Mouse (Mus musculus) heart, postnatal 25 days (tissue): ENCODE measurements around the gene Omt2b. TPM values are rescaled to one million over a fixed set of nuclear protein-coding genes. Genes with fewer than 3 reads are reported as not detected.

Source experiments
- DNase-seq: peaks from one replicate; pipeline ENCODE4 v3.0.0; 2022; ENCODE audit warnings: low spot score
- intact Hi-C: fragments of 180-260 bp; cut with DNase I; formaldehyde crosslinking; loops from one replicate; pipeline ENCODE4 v1.15.1; 2025
- total RNA-seq, 2 experiments: library from RNA; stranded (reverse); gene quantifications; 2 replicates each; pipeline ENCODE4 v1.2.3; 2021

Gene Omt2b
- total RNA-seq, 2 experiments from 2014 or later = not detected

DNA sequence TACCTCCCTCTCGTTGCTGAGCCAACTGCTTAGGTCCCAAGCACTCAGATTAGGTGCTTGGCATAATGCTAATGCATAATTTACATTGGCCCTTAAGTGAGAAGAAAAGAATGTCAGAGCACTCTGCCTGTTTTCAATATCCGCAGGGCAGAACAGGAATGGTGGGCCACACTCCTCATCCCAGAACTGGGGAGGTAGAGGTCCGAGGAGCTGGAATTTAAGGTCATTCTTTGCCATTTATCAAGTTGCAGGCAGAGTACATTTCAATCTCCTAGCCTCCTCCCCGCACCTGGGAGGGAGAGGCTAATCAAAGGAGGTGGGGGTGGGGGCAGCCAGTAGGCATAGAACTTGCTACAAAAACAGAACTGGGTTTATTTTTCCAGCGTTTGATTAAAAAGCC lies 47.0 kb downstream of the Omt2b start:
- no peak for DNase-seq
- intact Hi-C loops = no loop called here

DNA sequence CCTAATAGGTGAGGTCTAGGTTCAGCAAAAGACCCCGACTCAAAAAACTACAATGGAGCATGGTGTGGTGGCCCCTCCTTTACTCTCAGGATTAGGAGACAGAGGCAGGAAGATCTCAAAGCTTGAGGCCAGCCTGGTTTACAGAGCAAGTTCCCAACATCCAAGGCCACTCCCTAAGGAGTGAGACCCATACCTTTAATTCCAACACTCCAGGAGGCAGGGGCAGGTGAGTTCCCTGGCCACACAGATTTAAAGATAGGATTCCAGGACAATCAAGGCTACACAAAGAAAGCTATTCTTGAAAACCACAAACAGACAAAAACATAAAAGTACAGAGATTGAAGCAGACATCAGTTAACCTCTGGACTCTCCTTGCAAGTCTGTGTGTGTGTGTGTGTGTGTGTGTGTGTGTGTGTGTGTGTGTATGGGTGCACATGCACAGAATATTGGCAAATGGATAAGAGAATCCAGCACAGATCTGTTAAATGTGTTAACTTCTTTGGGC lies 47.5 kb downstream of the Omt2b start:
- DNase-seq = no peak
- intact Hi-C loops = no loop called here

DNA sequence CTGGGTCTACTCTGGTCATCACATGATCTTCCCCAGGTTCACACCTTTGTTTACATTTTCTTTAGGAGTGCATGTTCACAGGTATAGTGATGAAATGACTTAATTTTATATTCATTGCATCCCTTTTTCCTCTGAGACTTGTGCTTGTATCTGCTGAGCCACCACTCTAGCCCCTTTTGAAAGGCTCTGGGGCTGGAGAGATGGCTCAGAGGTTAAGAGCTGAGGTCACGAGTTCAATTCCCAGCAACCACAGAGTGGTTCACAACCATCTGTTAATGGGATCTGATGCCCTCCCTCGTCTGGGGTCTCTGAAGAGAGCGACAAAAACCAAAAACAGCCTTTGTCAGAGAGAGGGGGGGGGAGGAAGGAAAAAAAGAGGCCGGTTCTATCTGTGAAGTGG lies 48.1 kb downstream of the Omt2b start:
- intact Hi-C loops = no loop called here
- no peak for DNase-seq

DNA sequence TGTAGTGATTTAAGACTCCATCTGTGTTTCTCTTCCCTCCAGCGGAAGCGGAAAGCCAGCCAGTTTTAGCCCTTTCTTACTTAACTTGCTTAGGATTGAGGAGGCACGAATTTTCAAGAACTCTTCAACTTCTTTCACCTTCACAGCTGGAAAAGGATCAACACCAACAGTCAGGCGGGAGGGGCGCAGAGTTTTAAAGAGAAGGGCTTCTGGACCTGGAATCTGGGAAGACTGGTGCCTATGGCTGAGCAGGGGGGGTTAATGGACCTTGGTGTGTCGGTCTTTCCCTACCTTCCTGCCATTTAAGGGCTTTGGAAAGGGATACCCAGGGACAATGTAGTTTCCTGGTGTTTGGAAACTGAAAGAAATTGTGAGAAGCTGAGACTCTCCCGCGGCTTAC lies 50.2 kb downstream of the Omt2b start:
- intact Hi-C loops = no loop called here
- DNase-seq = no peak

DNA sequence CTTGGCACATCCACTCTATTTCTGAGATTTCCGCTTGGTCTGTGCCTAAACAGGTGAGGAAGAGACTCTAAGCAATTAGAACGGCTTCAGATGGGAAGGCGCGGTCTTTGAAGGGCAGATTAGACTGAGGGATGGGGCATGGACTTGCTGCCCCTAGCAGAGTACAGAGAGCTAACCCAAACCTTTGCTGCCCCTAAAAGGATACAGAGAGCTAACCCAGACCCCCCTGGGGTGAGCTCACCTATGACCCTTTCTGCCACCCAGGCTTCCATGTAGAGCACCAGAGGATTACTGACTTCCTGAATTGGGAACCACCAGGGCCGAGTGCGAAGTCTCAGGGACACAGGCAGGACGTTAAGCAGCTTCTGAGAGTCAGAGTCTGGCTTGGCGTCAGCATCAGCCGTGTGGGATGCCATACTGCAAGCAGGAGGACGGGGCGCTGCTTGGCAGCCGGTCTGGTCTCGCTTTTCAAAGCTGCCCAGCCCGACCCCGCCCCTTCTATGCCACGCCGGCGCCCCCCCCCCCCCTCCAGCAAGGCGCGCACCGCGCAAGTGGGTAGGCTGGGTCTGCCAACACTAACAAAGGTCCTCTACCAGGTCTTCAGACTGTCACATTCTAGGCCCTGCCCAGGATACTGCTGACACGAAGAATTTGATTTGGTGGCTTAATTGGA lies 50.9 kb downstream of the Omt2b start, which contains the start of gene Ooep:
Gene Ooep (minus strand): TSS at position 613 of the 673 bp plus-strand sequence.
- no peak for DNase-seq

More for the DNA sequence above, 50.9 kb downstream of the Omt2b start, which contains the start of gene Ooep:
- intact Hi-C loops = no loop called here

Other genes starting within 250 kb of the Omt2b start
- 10 to 100 TPM; 49.2 to 51.3 TPM for gene Fbxo9, start 218.5 kb upstream of the Omt2b start, total RNA-seq
- 10 to 100 TPM; 14.9 to 15.3 TPM for gene Ick, start 218.4 kb upstream of the Omt2b start, total RNA-seq
- gene Gsta4, start 144.8 kb upstream of the Omt2b start, total RNA-seq = 10 to 100 TPM; 81.4 to 87.9 TPM
- under 1 TPM in 1 of 2 experiments, not detected in 1; 0.39 TPM for gene Gsta1, start 96.9 kb upstream of the Omt2b start, total RNA-seq
- under 1 TPM; 0.39 to 0.89 TPM for gene Gm3776, start 70.5 kb upstream of the Omt2b start, total RNA-seq
- not detected for gene Gm10639, start 37.7 kb upstream of the Omt2b start, total RNA-seq
- not detected for gene Omt2a, start 12.8 kb upstream of the Omt2b start, total RNA-seq
- 1 to 10 TPM in 1 of 2 experiments, under 1 TPM in 1; 0.45 to 1.2 TPM for gene Gsta2, start 28.2 kb downstream of the Omt2b start, total RNA-seq
- not detected for gene Dppa5a, start 40.6 kb downstream of the Omt2b start, total RNA-seq
- not detected for gene Ooep, start 51.1 kb downstream of the Omt2b start, total RNA-seq
- not detected for gene Ddx43, start 68.2 kb downstream of the Omt2b start, total RNA-seq
- under 1 TPM; 0.45 to 0.55 TPM for gene Cgas, start 115.6 kb downstream of the Omt2b start, total RNA-seq
- 10 to 100 TPM; 24.5 to 25.5 TPM for gene Mto1, start 120.6 kb downstream of the Omt2b start, total RNA-seq
- not detected for gene Gm17324, start 121.2 kb downstream of the Omt2b start, total RNA-seq
- gene Eef1a1, start 161.6 kb downstream of the Omt2b start, total RNA-seq = 1,000 to 10,000 TPM; 1,031 to 1,197 TPM